Mouse (Mus musculus) thymus, postnatal 4 days (tissue): ENCODE results near the gene Gorasp2.

Experiments
- DNase-seq: peaks from one replicate; pipeline ENCODE4 v3.0.0; 2021

Gene Gorasp2

GRCm38 (mm10) chr2:70661715-70662495 lies 529 bp downstream of the Gorasp2 start, which contains the start of gene Gm26558:
TSS of gene Gm26558 (minus strand) at chr2:70662108.
- no peak for DNase-seq

DNA sequence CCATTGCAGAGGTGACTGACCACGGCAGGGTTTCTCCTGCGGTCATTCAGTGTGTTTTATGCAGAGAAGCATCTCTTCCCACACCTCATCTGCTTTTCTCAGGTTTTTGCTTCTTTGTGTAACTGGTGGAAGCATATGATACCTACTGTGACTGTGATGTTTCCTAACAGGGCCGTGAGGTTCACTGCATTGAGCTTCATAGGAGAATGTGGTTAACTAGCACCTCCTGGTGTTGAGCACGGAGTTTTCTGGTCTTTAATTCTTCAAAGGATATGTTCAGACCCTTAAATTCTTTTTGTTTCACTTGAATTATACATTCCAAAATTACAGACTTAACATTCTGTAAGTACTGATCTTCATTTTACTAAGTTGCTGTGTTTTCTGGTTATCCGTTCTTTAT lies 2.4 kb downstream of the Gorasp2 start:
- peak; percentile 50 for DNase-seq

DNA sequence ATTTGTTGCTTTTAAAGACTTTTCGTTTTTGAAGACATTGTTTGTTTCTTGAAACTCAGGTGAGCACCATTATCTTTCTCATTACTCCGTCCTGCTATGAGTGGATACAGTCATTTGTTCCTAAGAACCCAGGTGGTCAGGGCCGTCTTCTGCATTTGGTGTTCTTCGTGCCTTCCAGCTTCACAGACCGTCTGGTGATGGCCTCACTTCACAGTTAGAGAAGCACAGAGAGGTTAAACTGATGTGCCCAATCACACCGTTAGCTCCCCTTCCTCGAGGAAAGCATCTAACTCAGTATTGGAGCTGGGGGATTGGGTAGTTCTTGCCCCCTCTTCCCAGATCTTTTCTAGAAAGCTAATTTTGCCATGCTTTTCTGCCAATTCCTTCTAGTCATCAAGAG lies 5.6 kb downstream of the Gorasp2 start:
- DNase-seq: no peak

- no peak for DNase-seq
Measured at GRCm38 (mm10) chr2:70669241-70669640, 7.9 kb downstream of the Gorasp2 start.

DNA sequence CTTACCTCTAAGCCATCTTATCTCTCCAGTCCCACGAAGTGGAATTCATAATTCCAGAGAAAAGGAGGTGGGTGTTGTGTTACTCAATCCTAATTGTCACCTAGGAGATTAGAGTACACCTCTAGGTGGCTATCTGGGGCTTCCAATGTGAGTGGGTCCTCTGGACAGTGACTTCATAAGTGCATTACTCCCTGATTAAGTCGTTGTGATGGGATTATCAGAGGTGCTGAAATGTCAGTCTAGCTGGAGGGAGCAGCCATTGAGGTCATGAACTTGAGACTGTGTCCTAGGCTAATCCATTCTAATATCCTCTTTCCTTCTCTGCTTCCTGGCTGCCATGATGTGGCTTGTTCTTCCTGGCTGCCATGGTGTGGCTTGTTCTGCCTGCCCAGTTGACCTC lies 8.5 kb downstream of the Gorasp2 start:
- DNase-seq: no peak

DNA sequence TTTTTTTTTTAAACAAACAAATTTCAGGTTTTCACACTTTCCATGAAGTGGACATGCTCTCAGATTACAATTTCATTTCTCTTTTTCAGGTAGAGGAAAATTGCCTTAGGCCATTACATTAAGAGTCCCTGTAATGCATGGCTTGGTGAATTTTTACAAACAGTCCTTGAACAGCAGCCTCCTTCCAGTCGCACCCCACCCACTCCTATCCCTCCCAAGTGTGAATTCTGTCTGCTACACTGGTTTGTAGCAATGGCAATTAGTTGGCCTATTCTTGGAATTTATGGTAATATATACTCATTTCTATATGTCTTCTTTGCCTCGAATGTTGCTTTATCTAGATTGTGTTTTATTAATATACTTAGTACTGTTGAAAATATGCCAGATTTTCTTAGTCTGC lies 11.1 kb downstream of the Gorasp2 start:
- no peak for DNase-seq

DNA sequence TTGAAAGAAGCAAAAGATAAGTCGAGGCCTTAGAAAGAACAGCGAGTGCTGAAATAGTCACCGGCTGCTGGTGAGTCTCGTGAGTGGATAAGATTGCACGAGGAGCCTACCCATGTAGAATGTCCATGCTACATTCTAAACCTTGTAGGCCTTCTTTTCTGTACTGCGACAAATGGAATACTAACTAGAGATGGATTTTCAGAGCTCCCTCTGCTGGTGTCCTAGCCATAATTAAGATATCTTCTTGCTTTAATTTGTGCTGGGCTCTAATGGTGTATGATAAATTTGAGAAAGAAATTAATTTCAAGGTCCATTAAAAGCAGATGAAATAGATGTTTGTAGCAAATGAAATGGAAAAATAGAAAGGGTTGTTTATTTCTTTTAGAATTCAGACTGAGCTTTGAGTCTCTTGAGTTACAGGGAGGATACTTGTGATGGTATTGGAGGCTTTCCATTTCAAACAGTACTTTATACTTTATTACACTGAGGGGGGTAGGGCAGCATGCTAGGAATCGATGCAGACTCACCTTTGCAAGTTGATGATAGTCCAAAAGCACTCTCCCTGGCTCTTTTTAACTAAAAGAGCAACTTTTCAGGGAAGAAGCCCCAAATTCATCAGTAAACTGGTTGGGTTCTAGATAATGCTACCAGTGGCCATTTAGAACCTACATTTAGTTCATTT lies 12.2 kb downstream of the Gorasp2 start:
- no peak for DNase-seq

- no peak for DNase-seq
Measured at GRCm38 (mm10) chr2:70682324-70682723, 20.9 kb downstream of the Gorasp2 start.

DNA sequence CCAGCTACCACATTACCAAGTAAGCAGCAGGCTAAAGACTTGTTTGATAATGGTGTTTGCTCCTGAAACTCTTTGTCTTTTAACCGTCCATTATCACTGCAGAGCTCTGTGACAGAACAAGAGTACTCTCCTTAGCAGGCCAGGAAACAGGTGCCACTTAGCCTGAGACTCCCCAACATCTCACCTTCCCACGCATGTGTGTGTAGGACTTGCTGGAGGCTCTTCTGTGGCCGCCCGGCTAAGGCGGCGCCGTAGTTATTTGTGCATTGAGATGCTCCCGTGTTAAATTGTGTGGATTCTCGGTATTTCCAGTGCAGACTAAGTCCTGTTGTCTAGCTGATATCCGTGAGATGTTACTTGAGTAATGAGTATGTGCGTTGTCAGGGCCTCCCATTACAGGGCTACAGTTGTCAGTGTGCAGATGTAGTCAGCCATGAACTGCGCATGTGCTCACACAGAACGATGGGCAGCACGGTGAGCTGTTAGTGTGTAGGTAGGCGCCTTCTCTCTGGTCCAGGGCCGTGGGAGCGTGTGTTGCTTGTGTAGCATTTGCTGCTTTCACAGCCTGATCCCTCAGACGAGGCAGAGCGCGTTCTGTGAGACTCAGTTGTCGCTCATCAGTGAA lies 27.2 kb downstream of the Gorasp2 start:
- no peak for DNase-seq

DNA sequence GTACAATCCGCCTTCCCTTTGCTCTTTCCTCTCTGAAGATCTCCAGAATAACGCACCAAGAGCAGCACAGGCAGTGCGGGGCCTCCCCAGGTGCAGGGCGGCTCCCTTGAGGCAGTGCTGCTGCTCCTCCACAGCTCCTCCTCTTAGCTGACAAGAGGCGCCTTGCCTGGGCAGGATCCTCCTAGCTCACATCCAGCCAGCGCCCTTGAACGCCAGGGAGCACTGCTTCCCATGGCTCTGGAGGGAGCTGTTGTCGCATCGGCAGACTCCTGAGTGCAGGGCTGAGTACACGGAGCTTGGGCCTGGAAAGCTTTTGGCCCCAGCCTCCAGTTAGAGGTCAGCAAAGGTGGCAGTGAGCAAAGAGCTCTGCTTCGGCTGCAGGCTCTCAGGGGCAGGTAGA lies 28.8 kb downstream of the Gorasp2 start:
- DNase-seq: no peak

- no peak for DNase-seq
Measured at GRCm38 (mm10) chr2:70695712-70696111, 34.3 kb downstream of the Gorasp2 start.

- DNase-seq: no peak
Measured at GRCm38 (mm10) chr2:70700851-70701250, 39.5 kb downstream of the Gorasp2 start.

- peak; percentile 69 for DNase-seq
Measured at GRCm38 (mm10) chr2:70701571-70701970, 40.2 kb downstream of the Gorasp2 start.

DNA sequence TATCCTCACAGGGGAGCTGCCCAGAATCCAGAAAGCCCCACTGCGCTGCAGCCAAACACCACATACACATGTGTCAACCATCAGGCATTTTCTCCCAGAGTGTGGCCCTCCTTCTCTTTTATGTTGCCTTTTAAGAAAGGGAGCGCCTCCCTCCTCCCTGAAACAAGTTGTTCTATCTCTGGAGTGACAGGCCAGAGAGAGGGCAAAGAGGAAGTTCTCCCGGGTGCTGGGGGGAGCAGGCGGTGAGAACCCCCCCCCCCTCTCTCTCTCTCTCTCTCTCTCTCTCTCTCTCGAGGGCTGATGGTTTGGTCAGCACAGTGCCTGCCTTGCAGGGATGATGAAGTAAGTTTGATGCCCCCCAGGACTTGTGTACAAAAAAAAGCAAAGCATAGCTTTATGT lies 41.0 kb downstream of the Gorasp2 start:
- no peak for DNase-seq

DNA sequence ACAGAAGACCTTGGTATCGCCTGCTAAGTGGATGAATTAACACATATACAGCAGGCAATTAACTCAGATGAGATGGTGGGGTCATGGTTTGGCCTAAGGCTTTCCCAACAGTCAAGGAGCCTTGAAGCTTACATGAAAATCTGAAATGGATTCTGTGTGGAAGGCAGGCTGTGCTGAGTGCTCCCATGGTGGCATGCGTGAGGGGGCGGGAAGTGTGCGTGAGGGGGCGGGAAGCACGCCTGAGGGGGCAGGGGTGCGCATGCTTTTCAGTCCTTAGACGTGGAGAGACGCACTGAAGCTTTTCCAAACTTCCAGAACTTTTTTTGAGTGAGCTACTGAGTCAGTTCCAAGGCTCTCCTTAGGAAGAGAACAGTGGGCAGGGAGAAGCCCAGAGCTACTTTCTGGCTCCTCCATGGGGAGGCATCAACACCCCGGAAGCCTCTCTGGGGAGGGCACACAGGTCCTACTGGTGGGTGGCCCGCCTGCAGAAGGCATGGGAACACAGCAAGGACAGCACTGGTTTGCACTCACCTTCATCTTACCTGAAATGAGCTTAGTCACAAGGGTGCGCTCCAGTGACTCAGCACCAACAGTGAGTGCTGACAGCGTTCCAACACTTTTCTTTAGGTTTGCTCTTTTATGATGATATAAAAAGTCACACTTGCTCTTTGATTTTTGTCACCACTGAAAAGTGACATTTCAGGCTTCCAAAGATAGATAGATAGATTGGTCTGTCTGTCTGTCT lies 47.8 kb downstream of the Gorasp2 start:
- no peak for DNase-seq

GRCm38 (mm10) chr2:70710236-70710635 lies 48.9 kb downstream of the Gorasp2 start:
- DNase-seq: no peak

DNA sequence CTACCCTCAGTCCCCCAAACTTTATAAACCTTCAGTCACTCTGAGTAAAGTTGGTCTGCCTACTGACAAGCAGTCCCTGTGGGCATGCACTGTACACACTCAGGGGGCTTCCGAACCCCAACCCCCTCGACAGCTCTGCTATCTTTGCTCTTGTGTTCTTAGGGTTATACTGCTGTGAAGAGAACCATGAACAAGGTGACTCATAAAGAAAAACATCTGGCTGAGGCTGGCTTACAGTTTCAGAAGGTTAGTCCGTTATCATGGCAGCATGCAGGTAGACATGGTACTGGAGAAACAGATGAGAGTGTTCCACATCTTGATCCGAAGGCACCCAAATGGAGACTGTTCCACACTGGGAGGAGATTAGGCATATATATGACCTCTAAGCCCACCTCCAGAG lies 49.5 kb downstream of the Gorasp2 start:
- DNase-seq: no peak

DNA sequence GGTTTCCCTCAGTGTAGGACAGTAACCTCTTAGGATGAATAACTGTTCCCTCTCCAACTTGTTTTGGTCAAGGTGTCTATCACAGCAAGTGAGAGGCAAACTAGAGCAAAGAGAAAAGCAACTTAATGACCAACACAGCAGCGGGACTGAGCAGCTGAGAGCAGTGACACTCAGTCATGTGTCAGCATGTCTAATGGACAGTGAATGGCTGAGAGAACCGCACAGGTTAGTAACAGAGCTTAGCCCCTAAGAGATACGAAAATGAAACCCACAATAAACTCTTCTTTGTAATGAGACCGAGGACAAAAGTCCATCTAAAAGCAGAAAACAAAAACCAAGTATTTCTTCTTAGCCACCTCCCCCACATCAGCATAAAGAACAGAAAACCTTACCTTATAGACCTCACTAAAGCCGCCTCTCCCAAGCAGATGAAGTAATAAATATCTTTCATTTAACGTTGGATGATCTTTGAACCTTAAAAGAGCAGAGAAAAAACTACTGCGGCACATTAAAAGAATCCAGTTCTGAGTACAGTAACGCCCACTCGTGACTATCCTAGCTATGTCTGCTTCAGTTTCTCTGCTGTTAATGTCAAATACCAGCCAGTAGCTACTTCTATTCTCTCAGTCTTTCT lies 62.4 kb downstream of the Gorasp2 start:
- DNase-seq: no peak

GRCm38 (mm10) chr2:70727089-70727488 lies 65.7 kb downstream of the Gorasp2 start:
- DNase-seq: no peak

DNA sequence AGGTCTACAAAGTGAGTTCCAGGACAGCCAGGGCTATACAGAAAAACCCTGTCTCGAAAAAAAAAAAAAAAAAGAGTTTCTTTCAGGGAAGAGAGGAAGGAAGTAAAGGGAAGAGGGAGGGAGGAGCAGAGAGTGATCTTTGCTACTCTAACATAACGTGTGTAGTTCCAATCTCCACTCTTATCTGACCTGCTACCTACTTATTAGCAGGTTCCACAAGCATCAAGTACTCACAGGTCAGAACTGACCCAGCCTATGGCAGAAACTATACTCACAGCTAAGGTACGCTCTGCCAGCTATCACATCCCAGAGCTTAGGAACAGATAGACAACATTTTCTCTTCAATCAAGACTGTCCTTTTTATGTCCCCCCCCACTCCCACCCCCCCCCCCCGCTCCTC lies 74.2 kb downstream of the Gorasp2 start:
- no peak for DNase-seq

DNA sequence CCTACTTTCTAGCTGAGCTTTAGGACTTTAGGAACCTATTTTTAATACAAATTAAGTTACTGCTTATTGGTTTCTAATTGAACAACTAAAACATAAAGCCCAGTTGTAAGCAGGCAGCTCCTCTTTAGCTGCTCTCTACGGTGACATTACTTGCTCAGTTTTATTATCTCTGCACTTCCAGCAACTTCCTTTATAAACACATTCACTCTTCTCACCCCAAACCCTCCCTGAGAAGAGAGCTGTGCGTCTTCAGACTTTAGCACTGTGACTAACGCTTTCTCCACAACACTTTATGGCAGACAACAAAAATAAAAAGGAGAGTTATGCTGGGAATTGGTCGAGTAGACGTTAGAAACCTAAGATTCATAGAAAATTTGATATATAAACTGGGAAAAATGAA lies 74.6 kb downstream of the Gorasp2 start:
- no peak for DNase-seq

GRCm38 (mm10) chr2:70741901-70742300 lies 80.5 kb downstream of the Gorasp2 start:
- no peak for DNase-seq

DNA sequence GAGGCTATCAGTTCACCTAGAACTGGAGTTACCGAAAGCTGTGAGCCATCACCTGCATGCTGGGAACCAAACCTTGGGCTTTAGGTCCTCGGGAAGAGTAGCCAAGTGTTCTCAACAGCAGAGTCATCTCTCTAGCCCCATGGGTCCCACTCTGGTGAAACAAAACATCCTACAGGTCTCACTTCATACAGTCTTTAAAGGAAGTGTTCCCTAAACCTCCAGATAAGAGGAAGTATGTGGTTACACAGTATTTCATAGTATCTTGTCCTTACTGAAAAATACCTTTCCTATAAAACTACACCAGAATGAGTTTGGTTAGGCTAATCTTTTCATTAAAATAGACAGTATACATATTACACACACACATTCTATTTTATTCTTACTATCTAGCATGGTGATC lies 81.2 kb downstream of the Gorasp2 start:
- no peak for DNase-seq
